Mouse (Mus musculus) left cerebral cortex, adult 11 months (tissue): ENCODE data around the gene Trpv2.
A peak's percentile ranks its signal among the peaks of the same experiment; 100 is the strongest.

Experiments used
- DNase-seq: peaks from one replicate; pipeline ENCODE4 v3.0.0; 2022; ENCODE audit warnings: low spot score

Gene Trpv2

DNA sequence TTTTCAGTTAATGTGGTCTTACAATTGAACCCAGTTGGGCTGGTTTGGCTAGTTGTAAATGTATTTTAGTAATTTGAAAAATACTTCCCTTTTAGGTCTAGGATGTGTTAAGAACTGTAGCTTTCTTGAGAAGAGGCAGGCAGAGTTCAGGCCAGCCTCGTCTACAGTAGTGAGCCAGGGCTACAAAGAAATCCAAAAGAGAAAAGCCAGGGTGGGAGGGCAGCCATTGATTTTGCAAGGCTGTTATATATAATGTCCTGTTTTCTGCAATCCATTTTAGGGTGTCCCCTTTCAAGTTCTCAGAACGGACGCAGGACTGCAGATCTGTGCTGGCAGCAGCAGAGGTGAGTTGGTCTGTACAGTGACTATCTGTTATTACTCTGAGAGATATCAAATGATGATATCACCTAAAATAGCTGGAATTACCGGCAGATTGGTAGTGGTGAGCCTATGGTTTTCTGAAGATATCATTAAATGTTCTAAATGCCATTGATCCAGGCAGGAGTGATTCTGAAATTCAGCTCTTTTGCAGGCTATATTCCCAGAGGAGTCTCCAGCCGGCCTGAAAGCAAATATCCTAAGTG, 29.9 kb downstream of the Trpv2 start:
- DNase-seq = no peak

- no peak for DNase-seq
Observed at GRCm38 (mm10) chr11:62604886-62605618, 30.8 kb downstream of the Trpv2 start.

DNA sequence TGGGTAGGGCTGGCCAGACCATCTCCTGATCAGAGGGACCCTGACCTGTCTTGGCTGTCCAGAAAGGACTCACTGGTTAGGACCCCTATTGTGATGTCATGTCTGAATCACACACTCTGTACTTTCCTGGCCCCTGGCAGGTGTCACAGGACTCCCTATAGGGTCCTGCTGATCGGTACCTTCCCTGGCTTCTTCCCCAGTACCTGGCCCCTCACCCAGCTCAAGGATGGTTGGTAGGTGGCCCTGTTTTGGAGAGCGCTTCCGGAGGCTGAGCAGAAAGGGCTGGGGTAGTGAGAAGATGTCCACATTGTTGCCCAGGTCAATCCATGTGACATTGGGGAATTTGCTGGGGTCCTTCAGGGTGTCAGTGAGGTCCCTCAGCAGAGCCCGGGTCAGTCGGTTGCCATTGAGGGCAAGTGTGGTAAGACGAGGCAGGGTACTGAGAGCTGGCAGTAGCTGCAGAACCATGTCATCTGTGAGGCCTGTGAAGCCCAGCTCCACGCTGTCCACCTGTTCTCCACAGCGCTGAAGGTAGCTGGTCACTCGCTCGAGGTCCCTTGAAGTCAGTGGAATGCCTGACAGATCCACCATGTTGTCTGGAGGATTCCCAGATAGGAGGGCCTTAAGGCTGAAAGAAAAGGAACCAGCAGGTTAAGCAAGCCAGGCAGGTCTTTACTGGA, 31.5 kb downstream of the Trpv2 start:
- DNase-seq = no peak

- DNase-seq = no peak
Observed at GRCm38 (mm10) chr11:62606299-62607169, 32.2 kb downstream of the Trpv2 start.

GRCm38 (mm10) chr11:62607170-62607951, 33.1 kb downstream of the Trpv2 start:
- no peak for DNase-seq

DNA sequence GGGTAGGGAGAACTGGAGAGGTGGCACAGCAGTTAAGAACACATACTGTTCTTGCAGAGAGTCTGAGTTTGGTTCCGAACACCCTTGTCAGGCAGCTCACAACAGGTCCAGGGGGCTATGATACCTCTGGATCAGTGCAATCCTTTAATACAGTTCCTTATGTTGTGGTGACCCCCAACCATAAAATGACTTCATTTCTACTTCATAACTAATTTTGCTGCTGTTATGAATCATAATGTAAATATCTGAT, 33.6 kb downstream of the Trpv2 start:
- DNase-seq = no peak

DNA sequence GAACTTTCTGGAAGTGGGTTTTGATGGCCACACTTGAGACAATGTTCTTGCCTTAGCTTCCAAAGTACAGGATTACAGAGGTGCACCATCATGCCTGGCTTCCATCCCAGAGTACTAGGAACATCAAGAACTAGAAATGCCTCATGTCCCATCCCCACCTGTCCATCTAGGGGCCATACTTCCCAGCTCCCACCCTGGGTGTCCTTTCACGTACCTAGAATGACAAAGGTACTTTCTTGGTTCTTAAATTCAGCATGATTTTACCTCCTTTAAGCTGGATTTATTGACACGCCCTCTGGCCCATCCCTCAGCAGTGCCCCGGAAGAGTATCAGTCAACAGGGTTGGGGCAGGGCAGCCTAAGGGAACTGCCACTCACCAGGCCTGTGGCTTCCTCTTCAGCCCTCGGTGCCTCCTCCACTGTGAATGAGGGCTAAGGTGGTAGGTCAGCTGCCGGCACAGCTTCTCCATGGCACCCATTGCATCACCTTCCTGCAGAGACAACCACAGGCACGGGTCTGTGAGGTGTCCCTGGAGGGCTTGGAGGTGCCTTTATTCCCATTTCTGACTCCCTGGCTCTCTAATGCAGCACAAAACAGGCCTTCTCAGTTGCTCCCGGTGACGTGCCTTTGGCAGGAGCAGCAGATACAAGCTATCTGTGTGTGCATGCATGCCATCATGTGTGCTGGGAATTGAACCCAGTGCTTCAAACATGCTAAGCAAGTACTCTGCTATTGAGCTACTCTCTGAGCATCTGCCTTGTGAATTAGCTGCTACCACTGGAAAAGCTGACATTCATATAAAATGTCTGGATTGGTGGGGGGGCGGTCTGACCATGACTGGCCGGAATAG, 34.8 kb downstream of the Trpv2 start:
- DNase-seq = no peak

GRCm38 (mm10) chr11:62610304-62610703, 36.0 kb downstream of the Trpv2 start:
- DNase-seq = no peak

DNA sequence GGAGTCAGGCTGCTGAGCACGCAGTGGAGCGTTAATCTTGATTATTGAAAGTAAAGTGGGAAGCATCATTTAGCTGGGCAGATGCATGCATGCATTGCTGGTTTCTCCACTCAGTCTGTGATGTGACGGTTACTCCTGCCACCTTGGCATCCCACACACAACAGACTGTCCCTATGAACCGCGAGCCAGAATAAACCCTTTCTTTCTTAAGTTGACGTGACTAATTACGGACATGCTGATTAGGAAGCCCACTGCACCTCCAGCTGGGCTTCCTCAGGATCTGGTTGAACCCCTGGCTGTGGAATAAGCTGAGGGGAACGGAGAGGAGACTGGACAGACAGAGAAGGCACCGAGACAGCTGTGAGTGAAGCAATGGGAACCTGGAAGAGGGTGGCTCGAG, 38.3 kb downstream of the Trpv2 start:
- DNase-seq = no peak

DNA sequence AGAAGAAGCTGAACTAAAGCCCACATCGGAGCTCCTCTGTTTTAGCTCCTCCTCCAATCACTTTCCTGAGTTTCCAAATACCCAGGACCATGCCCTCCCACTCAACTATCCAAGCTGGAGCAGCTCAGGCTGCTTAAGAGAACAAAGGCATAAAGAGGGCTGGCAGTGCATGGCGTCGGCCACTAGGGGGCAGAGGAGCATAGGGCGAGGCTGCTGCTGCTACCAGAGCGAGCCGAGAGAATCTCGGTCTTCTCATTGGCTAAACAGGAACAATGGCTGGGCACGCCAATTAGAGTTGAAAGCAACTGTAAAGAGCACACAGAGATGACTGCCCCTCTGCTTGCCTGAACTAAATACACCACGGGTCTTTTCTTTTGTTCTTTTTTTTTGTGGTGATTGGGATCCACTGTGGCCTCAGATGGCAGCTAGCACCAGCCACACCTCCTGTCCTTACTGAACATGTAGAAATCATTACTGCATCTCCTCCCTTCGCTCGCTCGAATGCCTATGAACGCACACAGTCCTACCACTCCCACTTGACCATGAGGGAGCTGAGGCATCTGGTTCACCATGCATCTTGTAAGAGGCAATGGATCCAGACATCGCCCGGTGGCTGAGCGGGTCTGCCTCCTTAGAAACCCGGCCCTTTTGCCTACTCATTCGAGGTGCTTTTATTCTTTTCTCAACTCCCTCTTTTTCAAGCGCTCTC, 39.5 kb downstream of the Trpv2 start:
- DNase-seq = peak; percentile 91

- no peak for DNase-seq
Observed at GRCm38 (mm10) chr11:62614876-62615410, 40.7 kb downstream of the Trpv2 start.

DNA sequence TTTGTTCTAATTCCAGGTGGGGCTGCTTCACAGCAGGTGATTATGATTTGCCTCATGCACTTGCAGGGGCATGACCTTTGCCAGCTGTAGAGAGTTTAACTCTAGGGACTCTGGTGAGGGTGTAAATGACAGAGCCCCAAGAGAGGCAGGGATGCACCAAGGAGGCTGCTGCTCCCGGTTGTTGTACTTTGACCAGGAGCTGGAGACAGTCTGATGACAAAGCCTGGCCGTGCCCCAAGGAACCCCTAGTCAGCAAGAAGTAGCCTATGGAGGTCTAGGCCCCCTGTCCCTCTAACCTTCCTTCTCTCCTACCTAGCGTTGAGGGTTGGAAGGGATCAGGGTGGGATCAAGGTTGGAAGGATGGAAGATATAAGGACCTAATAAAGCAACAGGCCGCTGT, 41.2 kb downstream of the Trpv2 start:
- no peak for DNase-seq

DNA sequence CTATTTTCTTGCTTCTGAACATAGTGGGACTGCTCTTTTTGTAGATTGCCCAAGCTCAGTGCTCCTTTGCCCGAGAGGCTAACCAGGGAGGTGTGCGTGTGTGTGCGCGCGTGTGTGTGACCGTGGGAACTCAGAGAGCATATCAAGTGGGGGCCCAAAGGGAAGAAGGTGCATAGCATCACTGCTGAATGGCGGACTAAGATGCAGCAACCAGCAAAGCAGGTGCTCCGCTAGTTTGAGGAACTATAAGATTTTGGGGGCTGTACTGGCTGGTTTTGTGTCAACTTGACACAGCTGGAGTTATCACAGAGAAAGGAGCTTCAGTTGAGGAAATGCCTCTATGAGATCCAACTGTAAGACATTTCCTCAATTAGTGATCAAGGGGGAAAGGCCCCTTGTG, 46.8 kb downstream of the Trpv2 start:
- DNase-seq = no peak

- DNase-seq = no peak
Observed at GRCm38 (mm10) chr11:62621586-62622283, 47.4 kb downstream of the Trpv2 start.

- DNase-seq = no peak
Observed at GRCm38 (mm10) chr11:62622850-62623249, 48.6 kb downstream of the Trpv2 start.

- no peak for DNase-seq
Observed at GRCm38 (mm10) chr11:62624341-62625291, 50.3 kb downstream of the Trpv2 start.

DNA sequence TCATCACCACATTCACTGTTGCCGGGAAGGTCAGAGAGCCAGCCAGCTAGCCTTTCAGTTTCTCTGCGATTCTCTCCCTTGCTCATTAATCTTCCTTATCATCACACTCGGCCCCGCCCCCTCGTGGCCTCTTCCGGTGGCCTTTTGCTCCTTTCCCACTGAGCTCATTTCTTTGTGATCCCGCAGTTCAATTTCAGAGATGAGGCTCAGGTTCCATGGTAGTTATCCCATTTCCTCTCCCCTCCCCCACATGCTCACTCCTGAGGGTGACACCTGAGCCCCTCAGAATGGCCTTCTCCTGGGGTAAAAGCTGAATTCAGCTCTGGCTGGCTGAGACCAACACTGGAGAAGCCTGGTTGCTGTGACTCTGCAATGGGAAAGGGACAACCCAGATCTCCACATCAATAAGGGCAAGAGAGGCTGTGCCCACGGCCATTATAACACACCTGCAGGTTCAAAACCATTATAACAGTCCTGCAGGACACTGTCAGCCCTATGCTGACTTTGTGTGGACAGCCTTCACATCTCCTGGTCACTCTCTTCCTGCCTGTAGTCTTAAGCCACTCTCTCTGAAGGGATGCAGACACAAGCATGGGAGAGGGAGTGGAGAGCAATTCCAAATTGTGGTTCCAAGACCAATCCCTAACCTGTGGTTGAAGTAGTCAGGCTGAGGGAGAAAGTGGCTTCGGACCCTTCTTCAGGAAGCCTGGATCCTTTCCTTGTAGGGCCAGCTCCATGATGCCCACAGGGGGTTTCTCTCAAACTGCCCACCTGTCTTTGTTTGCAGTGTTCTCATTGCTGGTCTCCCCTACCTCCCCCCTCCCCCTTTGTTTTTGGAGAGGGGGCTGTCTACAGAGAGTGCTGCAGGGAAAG, 55.3 kb downstream of the Trpv2 start:
- DNase-seq = no peak
